Mouse (Mus musculus): ENCODE data around the gene Slc5a2.

Slc5a2 gene

Small RNAs within 50 kb of the gene (microRNA-seq; reads per million reads assigned to microRNA genes)
- gene Mir3103, result 0.62 to 0.69 reads per million in 2 experiments

Data from adrenal gland (tissue).